In genomic region chr6:25085871-25086270, GRCm38 (mm10) we compare ENCODE assay signal across 9 mouse cellular contexts.
"Had no signal": no experiment of that assay in that cellular context is flagged by ENCODE, and none has a peak within 500 bp of the region (broad histone marks: within the 10 kb centered on the region; RNA-seq: fewer than 3 reads in every experiment).

No protein-coding gene starts in this region.

- DNase-seq: lung, adult 18-20 months; lung, embryonic 14.5 days; lung, postnatal 10 days; lung, postnatal 4 days; midbrain, embryonic 14.5 days; right cerebral cortex, postnatal 14 days; thymus, adult 2 months; thymus, postnatal 25 days; thymus, postnatal 4 days had no signal
